Comparison of ENCODE assay signal across 15 mouse cellular contexts in the genomic region with DNA sequence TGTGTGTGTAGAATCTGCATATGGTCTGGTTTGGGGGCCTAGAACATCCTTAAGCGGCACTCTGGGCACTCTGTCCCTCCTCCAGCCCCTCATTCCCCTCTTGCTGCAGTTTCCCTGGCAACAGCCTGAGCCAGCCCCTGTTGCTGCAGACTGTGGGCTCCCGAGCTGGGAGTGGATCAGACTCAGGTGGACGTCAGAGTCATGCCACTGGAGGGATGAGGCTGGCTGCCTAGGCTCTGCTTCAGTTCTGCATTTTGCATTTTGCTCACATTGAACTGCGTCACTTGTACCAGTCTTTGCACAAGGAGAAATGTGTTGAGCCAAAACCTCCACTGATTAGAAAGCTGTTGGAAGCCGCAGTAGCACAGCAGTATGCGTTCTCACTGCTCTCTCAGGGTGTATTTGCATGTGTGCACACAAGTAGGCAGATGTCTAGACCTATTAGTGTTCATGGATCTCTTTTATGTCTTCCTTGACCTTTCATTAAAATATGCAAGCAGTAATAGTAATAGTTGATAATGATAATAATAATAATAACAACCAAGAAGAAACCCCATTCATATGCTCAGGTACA.
DNase-seq lines count a peak whose midpoint lies in the region; ATAC-seq and TF ChIP-seq lines count a peak whose summit lies in the region.
"Had no signal": no experiment of that assay in that cellular context is flagged by ENCODE, and none has a peak within 500 bp of the region (broad histone marks: within the 10 kb centered on the region; RNA-seq: fewer than 3 reads in every experiment).

No protein-coding gene starts in this region.

- no peak overlapping the region for H3K9ac ChIP-seq in forebrain, embryonic 12.5 days
- H3K9ac ChIP-seq in lung, embryonic 14.5 days, result no peak overlapping the region
- H3K9ac ChIP-seq: limb, embryonic 13.5 days had no signal

- H3K9me3 ChIP-seq in forebrain, embryonic 12.5 days, result no peaks in the 10 kb centered on the region
- H3K9me3 ChIP-seq in forebrain, embryonic 10.5 days, result no peaks in the 10 kb centered on the region
- no peaks in the 10 kb centered on the region for H3K9me3 ChIP-seq in lung, embryonic 14.5 days (ENCODE audit: low read depth, low read length)
- H3K9me3 ChIP-seq: G1E; limb, embryonic 13.5 days had no signal

- H3K27ac ChIP-seq in forebrain, embryonic 12.5 days, result peak overlapping the region; percentile 50; the same call in 1 of the 2 replicates
- no peak overlapping the region for H3K27ac ChIP-seq in forebrain, embryonic 10.5 days
- no peak overlapping the region for H3K27ac ChIP-seq in lung, embryonic 14.5 days (ENCODE audit: low read depth)
- H3K27ac ChIP-seq: limb, embryonic 13.5 days had no signal

- intact Hi-C loops in left cerebral cortex, postnatal 4 days (cut with DNase I), result no loop called here

- no peaks in the 10 kb centered on the region for H3K27me3 ChIP-seq in forebrain, embryonic 12.5 days
- H3K27me3 ChIP-seq in forebrain, embryonic 10.5 days (ENCODE audit: poor library complexity, severe bottlenecking), result no peaks in the 10 kb centered on the region
- no peaks in the 10 kb centered on the region for H3K27me3 ChIP-seq in lung, embryonic 14.5 days (ENCODE audit: insufficient read depth, low read length)
- H3K27me3 ChIP-seq: limb, embryonic 13.5 days had no signal

- WGBS in forebrain, embryonic 12.5 days, result 42% methylated on average over 6 of the region's 6 CpGs
- 53% methylated on average over 6 of the region's 6 CpGs for WGBS in forebrain, embryonic 10.5 days
- WGBS in lung, embryonic 14.5 days, result 39% methylated on average over 6 of the region's 6 CpGs

- peaks cover 4% of the 10 kb centered on the region; the same call in 1 of the 2 replicates for H3K4me1 ChIP-seq in forebrain, embryonic 12.5 days
- H3K4me1 ChIP-seq in forebrain, embryonic 10.5 days, result peaks cover 6% of the 10 kb centered on the region
- H3K4me1 ChIP-seq in lung, embryonic 14.5 days (ENCODE audit: insufficient read depth), result no peaks in the 10 kb centered on the region
- H3K4me1 ChIP-seq: limb, embryonic 13.5 days had no signal

- no peak overlapping the region for H3K4me2 ChIP-seq in forebrain, embryonic 12.5 days
- no peak overlapping the region for H3K4me2 ChIP-seq in lung, embryonic 14.5 days
- H3K4me2 ChIP-seq: limb, embryonic 13.5 days had no signal

- H3K4me3 ChIP-seq in forebrain, embryonic 12.5 days (replicated peaks), result no peak overlapping the region
- H3K4me3 ChIP-seq in forebrain, embryonic 10.5 days, result no peak overlapping the region
- H3K4me3 ChIP-seq in lung, embryonic 14.5 days (ENCODE audit: low read depth, low read length), result no peak overlapping the region
- H3K4me3 ChIP-seq: limb, embryonic 13.5 days had no signal

- no peak for TF ChIP-seq CTCF in lung, embryonic 14.5 days (IDR thresholded peaks at IDR 0.05; ENCODE audit: low read depth)

- ATAC-seq in forebrain, embryonic 12.5 days (ENCODE audit: low FRiP score), result peak; percentile 71; the same call in 1 of the 2 replicates
- ATAC-seq in lung, embryonic 14.5 days (ENCODE audit: insufficient read depth), result 0 out of 2 replicates have a peak, but pooled peaks have one; percentile 13
- ATAC-seq: activated CD4-positive, CD25-positive, alpha-beta regulatory T cell, adult 4 months had no signal

- no peaks in the 10 kb centered on the region for H3K36me3 ChIP-seq in forebrain, embryonic 12.5 days (replicated peaks)
- H3K36me3 ChIP-seq in forebrain, embryonic 10.5 days (replicated peaks), result no peaks in the 10 kb centered on the region
- H3K36me3 ChIP-seq in lung, embryonic 14.5 days (ENCODE audit: insufficient read depth), result no peaks in the 10 kb centered on the region
- H3K36me3 ChIP-seq: G1E; limb, embryonic 13.5 days had no signal

- no peak for DNase-seq in forebrain, embryonic 10.5 days (ENCODE audit: extremely low spot score, low spot score)
- no peak for DNase-seq in lung, embryonic 14.5 days
- DNase-seq in lung, postnatal 10 days, result no peak
- peak; percentile 20 for DNase-seq in left cerebral cortex, postnatal 4 days
- peak; percentile 35 for DNase-seq in right cerebral cortex, postnatal 14 days
- no peak for DNase-seq in urinary bladder, postnatal 36 days (ENCODE audit: low spot score in 2 of 2)
- no peak for DNase-seq in adrenal gland, postnatal 10 days
- DNase-seq: gastrocnemius, postnatal 36 days; heart, postnatal 4 days; kidney, postnatal 10 days; thymus, adult 2 months had no signal

Comparison
In these comparisons a context has a peak if more than half of its experiments do, and no peak if none do; other contexts are left out.
1. DNase-seq: peak in left cerebral cortex, postnatal 4 days (single experiment) and right cerebral cortex, postnatal 14 days (single experiment); none in forebrain, embryonic 10.5 days (single experiment), lung, embryonic 14.5 days (single experiment), lung, postnatal 10 days (single experiment), urinary bladder, postnatal 36 days (0 of 2) and adrenal gland, postnatal 10 days (single experiment).